Comparison of ENCODE assay signal across 12 mouse cellular contexts in the genomic region with DNA sequence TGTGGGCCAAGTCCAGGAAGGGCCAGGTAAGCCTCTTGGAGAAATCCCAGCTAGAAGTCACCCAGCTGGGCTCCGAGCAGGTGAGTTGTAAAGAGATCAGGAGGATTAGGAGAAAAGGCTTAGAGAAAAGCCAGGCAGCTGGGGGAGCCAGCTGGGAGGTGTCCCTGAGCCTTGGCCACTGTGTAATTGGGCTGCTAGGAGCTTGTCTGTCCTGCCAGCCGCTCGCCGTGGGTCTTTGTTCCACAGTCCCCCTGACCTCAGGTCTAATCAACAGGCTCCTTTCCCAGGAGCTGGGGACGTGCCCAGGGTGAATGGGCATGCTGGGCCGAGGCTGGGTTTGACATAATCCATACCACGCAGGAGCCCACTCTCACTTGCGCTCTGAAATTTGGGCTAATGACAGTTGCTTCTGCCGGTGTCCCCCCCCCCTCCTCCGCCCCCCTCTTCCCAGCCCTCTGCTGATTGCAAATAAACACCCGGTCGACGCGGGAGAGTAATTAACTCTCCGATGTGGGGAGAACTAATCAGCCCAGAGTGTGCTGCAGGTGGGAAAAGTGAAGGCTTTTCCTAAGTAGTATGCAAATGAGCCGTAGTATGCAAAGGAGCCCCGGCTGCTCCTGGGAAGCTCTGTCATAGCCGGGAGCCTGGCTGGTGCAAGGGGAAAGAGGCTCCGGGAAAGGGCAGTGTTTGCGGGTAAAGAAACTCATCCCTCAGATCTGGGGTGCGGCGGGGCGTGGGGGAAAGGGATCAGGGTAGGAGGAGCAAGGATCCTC. TPM values are rescaled to one million over a fixed set of nuclear protein-coding genes. Genes with fewer than 3 reads are reported as not detected.
DNase-seq lines count a peak whose midpoint lies in the region; ATAC-seq and TF ChIP-seq lines count a peak whose summit lies in the region.
"Had no signal": no experiment of that assay in that cellular context is flagged by ENCODE, and none has a peak within 500 bp of the region (broad histone marks: within the 10 kb centered on the region; RNA-seq: fewer than 3 reads in every experiment).

No protein-coding gene starts in this region.

- H3K27ac ChIP-seq in intestine, embryonic 15.5 days = no peak overlapping the region
- no peak overlapping the region for H3K27ac ChIP-seq in intestine, postnatal 0 days (ENCODE audit: low read depth, low read length)
- H3K27ac ChIP-seq in forebrain, embryonic 11.5 days (ENCODE audit: low read depth, low read length) = no peak overlapping the region
- no peak overlapping the region for H3K27ac ChIP-seq in hindbrain, postnatal 0 days
- H3K27ac ChIP-seq: heart, adult 2 months had no signal

- 2% methylated on average over 23 of the region's 23 CpGs for WGBS in intestine, embryonic 15.5 days
- 1% methylated on average over 23 of the region's 23 CpGs for WGBS in intestine, postnatal 0 days
- WGBS in forebrain, embryonic 11.5 days = 1% methylated on average over 23 of the region's 23 CpGs
- 4% methylated on average over 23 of the region's 23 CpGs for WGBS in hindbrain, postnatal 0 days

- H3K4me1 ChIP-seq in intestine, embryonic 15.5 days (replicated peaks) = no peaks in the 10 kb centered on the region; the same call in 1 of the 2 replicates
- H3K4me1 ChIP-seq in intestine, postnatal 0 days (replicated peaks; ENCODE audit: control insufficient read depth, insufficient read depth, low read length) = no peaks in the 10 kb centered on the region
- peaks cover 10% of the 10 kb centered on the region; the same call in 1 of the 2 replicates for H3K4me1 ChIP-seq in forebrain, embryonic 11.5 days (replicated peaks; ENCODE audit: control insufficient read depth, insufficient read depth, low read length)
- no peaks in the 10 kb centered on the region for H3K4me1 ChIP-seq in hindbrain, postnatal 0 days (ENCODE audit: insufficient read depth, low read length)

- 0 out of 2 replicates have a peak, but pooled peaks have one; percentile 23 for ATAC-seq in intestine, embryonic 15.5 days
- ATAC-seq in intestine, postnatal 0 days = no peak
- ATAC-seq in forebrain, embryonic 11.5 days (replicated peaks; ENCODE audit: low FRiP score) = peak; percentile 85
- peak; percentile 73; the same call in 1 of the 2 replicates for ATAC-seq in hindbrain, postnatal 0 days

- H3K27me3 ChIP-seq in intestine, embryonic 15.5 days (replicated peaks) = peaks cover 34% of the 10 kb centered on the region
- H3K27me3 ChIP-seq in intestine, postnatal 0 days (replicated peaks; ENCODE audit: control insufficient read depth, insufficient read depth, low read length) = peaks cover 33% of the 10 kb centered on the region
- peaks cover 9% of the 10 kb centered on the region for H3K27me3 ChIP-seq in forebrain, embryonic 11.5 days (ENCODE audit: control insufficient read depth, insufficient read depth, low read length)
- peaks cover 11% of the 10 kb centered on the region; the same call in 1 of the 2 replicates for H3K27me3 ChIP-seq in hindbrain, postnatal 0 days (ENCODE audit: insufficient read depth, low read length)

- no peaks in the 10 kb centered on the region for H3K36me3 ChIP-seq in intestine, embryonic 15.5 days
- H3K36me3 ChIP-seq in intestine, postnatal 0 days (ENCODE audit: control insufficient read depth, insufficient read depth) = no peaks in the 10 kb centered on the region
- no peaks in the 10 kb centered on the region for H3K36me3 ChIP-seq in forebrain, embryonic 11.5 days (ENCODE audit: control insufficient read depth, insufficient read depth, low read length)
- H3K36me3 ChIP-seq in hindbrain, postnatal 0 days (ENCODE audit: insufficient read depth, low read length) = no peaks in the 10 kb centered on the region

- TF ChIP-seq CTCF in intestine, postnatal 0 days (IDR thresholded peaks at IDR 0.05; ENCODE audit: low read depth) = no peak
- TF ChIP-seq CTCF in hindbrain, postnatal 0 days (IDR thresholded peaks at IDR 0.05; ENCODE audit: low read depth) = no peak

- H3K9me3 ChIP-seq in intestine, embryonic 15.5 days = no peaks in the 10 kb centered on the region
- H3K9me3 ChIP-seq in intestine, postnatal 0 days (ENCODE audit: control insufficient read depth) = no peaks in the 10 kb centered on the region
- no peaks in the 10 kb centered on the region for H3K9me3 ChIP-seq in forebrain, embryonic 11.5 days (ENCODE audit: control insufficient read depth, low read length)
- no peaks in the 10 kb centered on the region for H3K9me3 ChIP-seq in hindbrain, postnatal 0 days (ENCODE audit: low read length)

- no peak overlapping the region for H3K4me3 ChIP-seq in intestine, embryonic 15.5 days (replicated peaks)
- no peak overlapping the region for H3K4me3 ChIP-seq in intestine, postnatal 0 days (ENCODE audit: low read depth, low read length)
- H3K4me3 ChIP-seq in forebrain, embryonic 11.5 days (ENCODE audit: low read depth, low read length) = peak overlapping the region; percentile 9; the same call in 1 of the 2 replicates
- 0 out of 2 replicates have a peak overlapping the region, but pooled peaks have one; percentile 8 for H3K4me3 ChIP-seq in hindbrain, postnatal 0 days (ENCODE audit: low read length)
- H3K4me3 ChIP-seq: heart, adult 2 months; myocyte had no signal

- DNase-seq in forebrain, embryonic 11.5 days (ENCODE audit: low spot score) = peak; percentile 78
- DNase-seq in hindbrain, postnatal 0 days (ENCODE audit: low spot score) = peak; percentile 72
- peak; percentile 61 for DNase-seq in retina, adult 2 months (ENCODE audit: low read depth, low spot score)
- DNase-seq in right cerebral cortex, adult 18-20 months = no peak
- no peak for DNase-seq in left cerebral cortex, adult 8-10 months (ENCODE audit: low spot score in 2 of 2)
- no peak for DNase-seq in Muller cell, postnatal 12 days (ENCODE audit: inconsistent ontology term)
- DNase-seq: heart, adult 2 months; liver; spleen, adult 18-20 months had no signal

- no peak overlapping the region for H3K9ac ChIP-seq in intestine, embryonic 15.5 days
- no peak overlapping the region for H3K9ac ChIP-seq in intestine, postnatal 0 days (ENCODE audit: low read depth, low read length)
- H3K9ac ChIP-seq in forebrain, embryonic 11.5 days (ENCODE audit: low read length) = no peak overlapping the region
- 0 out of 2 replicates have a peak overlapping the region, but pooled peaks have one; percentile 21 for H3K9ac ChIP-seq in hindbrain, postnatal 0 days (replicated peaks; ENCODE audit: low read length)

- peak overlapping the region; percentile 11; the same call in 1 of the 2 replicates for H3K4me2 ChIP-seq in intestine, embryonic 15.5 days (replicated peaks)
- H3K4me2 ChIP-seq in intestine, postnatal 0 days (replicated peaks; ENCODE audit: low read depth) = no peak overlapping the region
- H3K4me2 ChIP-seq in forebrain, embryonic 11.5 days (ENCODE audit: low read depth, low read length, severe bottlenecking) = peak overlapping the region; percentile 41
- H3K4me2 ChIP-seq in hindbrain, postnatal 0 days (ENCODE audit: low read depth, low read length) = peak overlapping the region; percentile 38

RNA-seq across cellular contexts. Expression of gene C1qa, which starts 6.3 kb away (rescaled TPM):
- polyA plus RNA-seq in intestine, embryonic 15.5 days (2015; fragmentation: Nextera tagmentation; extraction: Ambion mirVana) = 50.0 and 58.6 TPM in 2 replicates
- polyA plus RNA-seq in intestine, postnatal 0 days (2015; fragmentation: Nextera tagmentation; extraction: Ambion mirVana) = 44.8 and 48.0 TPM in 2 replicates
- polyA plus RNA-seq in forebrain, embryonic 11.5 days (2014; fragmentation: Nextera tagmentation; extraction: Ambion mirVana) = 8.2 and 11.3 TPM in 2 replicates
- total RNA-seq in hindbrain, postnatal 0 days (2014; rRNA removed) = 49.6 and 55.4 TPM in 2 replicates
- polyA plus RNA-seq in hindbrain, postnatal 0 days (2015; fragmentation: Nextera tagmentation; extraction: Ambion mirVana) = 48.4 and 49.9 TPM in 2 replicates
- 100 to 1,000 TPM in 2 of 4 experiments, 10 to 100 TPM in 2; 39.2 to 176 (median 85.0) TPM for total RNA-seq in left cerebral cortex, adult 8-10 months (2022)
- polyA plus RNA-seq: myocyte had no signal

RNA-seq across cellular contexts. Expression of gene C1qc, which starts 12.1 kb away (rescaled TPM):
- polyA plus RNA-seq in intestine, embryonic 15.5 days (2015; fragmentation: Nextera tagmentation; extraction: Ambion mirVana) = 33.3 and 36.3 TPM in 2 replicates
- polyA plus RNA-seq in intestine, postnatal 0 days (2015; fragmentation: Nextera tagmentation; extraction: Ambion mirVana) = 42.5 and 42.9 TPM in 2 replicates
- polyA plus RNA-seq in forebrain, embryonic 11.5 days (2014; fragmentation: Nextera tagmentation; extraction: Ambion mirVana) = 10.0 and 10.7 TPM in 2 replicates
- 71.8 and 90.1 TPM in 2 replicates for total RNA-seq in hindbrain, postnatal 0 days (2014; rRNA removed)
- 47.1 and 48.3 TPM in 2 replicates for polyA plus RNA-seq in hindbrain, postnatal 0 days (2015; fragmentation: Nextera tagmentation; extraction: Ambion mirVana)
- 100 to 1,000 TPM in 1 of 4 experiments, 10 to 100 TPM in 3; 32.7 to 131 (median 67.3) TPM for total RNA-seq in left cerebral cortex, adult 8-10 months (2022)
- polyA plus RNA-seq: myocyte had no signal

RNA-seq across cellular contexts. Expression of gene C1qb, which starts 19.0 kb away (rescaled TPM):
- 67.2 and 68.8 TPM in 2 replicates for polyA plus RNA-seq in intestine, embryonic 15.5 days (2015; fragmentation: Nextera tagmentation; extraction: Ambion mirVana)
- polyA plus RNA-seq in intestine, postnatal 0 days (2015; fragmentation: Nextera tagmentation; extraction: Ambion mirVana) = 67.7 and 71.4 TPM in 2 replicates
- 19.7 and 21.1 TPM in 2 replicates for polyA plus RNA-seq in forebrain, embryonic 11.5 days (2014; fragmentation: Nextera tagmentation; extraction: Ambion mirVana)
- total RNA-seq in hindbrain, postnatal 0 days (2014; rRNA removed) = 65.5 and 72.0 TPM in 2 replicates
- 75.8 and 79.7 TPM in 2 replicates for polyA plus RNA-seq in hindbrain, postnatal 0 days (2015; fragmentation: Nextera tagmentation; extraction: Ambion mirVana)
- 100 to 1,000 TPM in 2 of 4 experiments, 10 to 100 TPM in 2; 51.2 to 165 (median 86.4) TPM for total RNA-seq in left cerebral cortex, adult 8-10 months (2022)
- polyA plus RNA-seq: myocyte had no signal

RNA-seq across cellular contexts. Expression of gene Epha8, which starts 51.7 kb away (rescaled TPM):
- polyA plus RNA-seq in intestine, embryonic 15.5 days (2015; fragmentation: Nextera tagmentation; extraction: Ambion mirVana) = 0.80 and 0.84 TPM in 2 replicates
- 0.10 and 0.14 TPM in 2 replicates for polyA plus RNA-seq in intestine, postnatal 0 days (2015; fragmentation: Nextera tagmentation; extraction: Ambion mirVana)
- 0.72 and 0.77 TPM in 2 replicates for polyA plus RNA-seq in forebrain, embryonic 11.5 days (2014; fragmentation: Nextera tagmentation; extraction: Ambion mirVana)
- 52.9 and 59.3 TPM in 2 replicates for total RNA-seq in hindbrain, postnatal 0 days (2014; rRNA removed)
- polyA plus RNA-seq in hindbrain, postnatal 0 days (2015; fragmentation: Nextera tagmentation; extraction: Ambion mirVana) = 13.3 and 14.2 TPM in 2 replicates
- 10 to 100 TPM in 1 of 4 experiments, 1 to 10 TPM in 3; 5.9 to 10.5 (median 7.6) TPM for total RNA-seq in left cerebral cortex, adult 8-10 months (2022)
- total RNA-seq: heart, adult 2 months had no signal
- polyA plus RNA-seq: myocyte had no signal

Comparison
In these comparisons a context has a peak if more than half of its experiments do, and no peak if none do; other contexts are left out.
1. H3K4me3 ChIP-seq: peak in forebrain, embryonic 11.5 days (single experiment) and hindbrain, postnatal 0 days (single experiment); none in intestine, embryonic 15.5 days (single experiment) and intestine, postnatal 0 days (single experiment).
2. DNase-seq: peak in forebrain, embryonic 11.5 days (single experiment), hindbrain, postnatal 0 days (single experiment) and retina, adult 2 months (single experiment); none in right cerebral cortex, adult 18-20 months (single experiment), left cerebral cortex, adult 8-10 months (0 of 2) and Muller cell, postnatal 12 days (single experiment).